Mouse (Mus musculus) spleen, postnatal 36 days (tissue): ENCODE results near the gene Naip2.

ENCODE experiments used
- DNase-seq, 2 experiments: peaks; one replicate each; pipeline ENCODE4 v3.0.0; 2022; ENCODE audit warnings: low spot score in 2 of 2, mixed read lengths in 1 of 2

The Naip2 gene

GRCm38 (mm10) chr13:100107652-100108472, 94.0 kb downstream of the Naip2 start, which contains the start of gene Serf1:
Gene Serf1, plus strand, starts transcription at chr13:100108012.
- peak; percentile 72 for DNase-seq

- peak; percentile 88 to 91 for DNase-seq
Observed at GRCm38 (mm10) chr13:100103748-100104254, 98.1 kb downstream of the Naip2 start, which contains the start of gene Bdp1. Gene Bdp1, minus strand, starts transcription at chr13:100104070.

- no peak for DNase-seq
Observed at GRCm38 (mm10) chr13:100103052-100103658, 98.7 kb downstream of the Naip2 start.

GRCm38 (mm10) chr13:100098808-100099207, 103.1 kb downstream of the Naip2 start:
- DNase-seq: no peak
